Mouse (Mus musculus) adrenal gland, adult 2 months (tissue): ENCODE data around the gene Btg4. TPM values are rescaled to one million over a fixed set of nuclear protein-coding genes. Genes with fewer than 3 reads are reported as not detected.

Source experiments
- DNase-seq: peaks from one replicate; pipeline ENCODE4 v3.0.0; 2021
- microRNA-seq, 2 experiments: library from miRNA; unstranded; fragments of <30 nt; microRNA quantifications; one replicate each; pipeline ENCODE4 v1.2.0; 2021
- polyA plus RNA-seq: library from polyadenylated mRNA; depleted of rRNA; stranded (reverse); fragments of >200 nt; gene quantifications from 2 replicates; pipeline ENCODE4 v1.2.3, GENCODE M21; 2012; rRNA removed
- total RNA-seq, 2 experiments: library from RNA; stranded (reverse); gene quantifications; 2 replicates each; pipeline ENCODE4 v1.2.3; 2021

Btg4 gene
- total and polyA plus RNA-seq, 3 experiments: not detected

DNA sequence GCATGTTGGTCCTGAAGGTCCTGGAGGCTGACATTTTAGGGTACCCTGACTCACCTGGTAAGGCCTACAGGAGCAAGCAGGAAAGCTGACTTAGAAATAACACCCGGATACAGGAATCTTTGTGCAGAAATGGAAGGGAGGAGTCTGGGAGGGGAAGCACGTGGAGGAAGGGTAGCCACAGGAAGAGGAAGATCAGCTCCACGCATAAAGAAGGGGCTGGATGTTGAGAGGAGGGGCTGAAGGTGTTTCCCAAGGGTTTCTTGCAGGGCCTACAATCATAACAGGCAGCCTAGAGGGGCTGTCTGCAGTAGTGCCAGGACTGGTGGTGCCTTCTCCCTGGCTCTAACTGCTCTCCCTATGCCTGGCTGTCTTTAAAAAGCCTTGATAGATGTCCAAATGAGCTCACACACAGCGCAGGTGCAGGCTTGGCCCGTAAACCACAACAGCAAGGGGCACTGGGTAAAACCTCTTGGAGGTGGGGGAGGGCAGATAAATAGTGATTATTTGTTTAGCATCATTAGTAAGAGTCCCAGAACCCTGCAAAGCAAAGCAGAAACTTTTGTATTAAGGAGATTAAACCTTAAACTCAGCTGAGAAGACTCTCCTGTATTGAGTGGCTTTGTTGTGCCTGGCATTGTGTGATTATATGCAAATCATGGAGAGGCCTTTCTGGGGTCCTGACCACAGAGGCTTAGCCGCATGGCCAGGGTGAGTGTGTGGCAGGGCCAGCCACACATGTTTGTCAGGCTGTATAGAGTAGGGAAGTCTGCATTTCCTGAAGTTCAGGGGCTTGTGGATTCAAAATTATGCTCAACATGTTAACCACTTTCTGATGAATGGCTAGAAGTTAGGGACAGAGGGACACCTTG, 104.8 kb downstream of the Btg4 start, which contains the start of gene Gm32742:
Gene Gm32742, minus strand, starts transcription at position 206 of the 869 bp plus-strand sequence.
- DNase-seq: no peak

DNA sequence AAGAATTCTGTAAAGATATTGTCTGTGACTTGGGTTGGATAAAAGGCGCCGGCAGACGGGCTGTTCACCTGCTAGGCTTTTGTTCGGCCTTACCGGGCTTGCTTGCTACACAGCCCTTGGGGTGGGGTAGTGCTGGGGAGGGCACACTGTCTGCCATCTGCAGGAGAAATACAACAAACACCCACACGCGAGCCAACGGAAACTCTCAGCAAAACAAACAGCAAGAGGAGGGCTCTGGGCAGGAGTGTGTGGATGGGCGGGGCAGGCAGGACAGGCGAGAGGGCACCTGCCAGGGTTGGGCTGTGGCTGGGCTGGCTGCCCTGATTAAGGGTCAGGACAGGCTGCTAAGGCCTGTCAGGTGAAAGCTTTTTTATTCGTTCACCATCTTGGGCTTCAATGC, 107.3 kb downstream of the Btg4 start:
- no peak for DNase-seq

DNA sequence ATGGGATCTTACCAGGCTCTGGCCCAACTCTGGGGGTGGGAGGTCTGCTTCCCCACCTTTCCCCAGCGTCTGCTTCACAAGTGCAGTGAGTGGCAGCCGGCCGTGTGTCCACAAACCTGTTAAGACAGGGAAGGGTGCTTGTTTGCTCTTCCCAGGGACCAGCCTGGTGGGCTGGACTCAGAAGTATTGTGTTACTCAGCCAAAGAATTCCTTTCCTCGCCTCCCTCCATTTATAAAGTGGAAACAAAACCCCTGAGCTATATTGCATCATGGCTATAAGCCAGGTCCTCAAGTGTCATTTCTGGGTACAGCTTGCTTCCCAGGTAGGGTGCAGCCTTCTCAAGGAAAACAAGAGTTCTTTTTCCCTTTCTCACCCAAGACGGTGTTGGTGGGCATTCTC, 108.0 kb downstream of the Btg4 start:
- no peak for DNase-seq

DNA sequence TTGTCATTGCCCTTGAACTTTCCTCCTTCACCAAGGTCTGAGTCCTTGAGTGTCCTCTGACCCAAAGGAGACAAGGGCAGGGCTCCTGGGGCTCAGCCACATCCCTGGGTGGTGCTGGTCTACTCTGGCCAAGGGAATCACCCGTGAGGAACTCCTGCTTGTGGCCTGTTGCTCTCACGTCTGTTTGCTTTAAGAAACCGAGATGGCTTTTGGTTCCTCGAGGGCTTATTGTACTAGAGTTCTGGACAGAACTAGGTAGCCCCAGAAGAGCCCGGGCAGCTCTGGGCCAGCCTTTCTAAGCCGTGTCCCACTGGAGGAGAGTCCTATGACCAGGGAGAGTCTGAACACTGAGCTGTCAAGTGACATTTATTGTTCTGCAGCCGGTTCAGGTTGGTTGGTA, 108.4 kb downstream of the Btg4 start:
- no peak for DNase-seq

Small RNA genes within 50 kb of the gene (microRNA-seq; reads per million reads assigned to microRNA genes)
- gene Mir34b: 40.4 to 78.6 reads per million in 2 experiments
- 1,295 to 2,581 reads per million in 2 experiments for gene Mir34c

Other genes with a start within 250 kb of the Btg4 start
- 10 to 100 TPM; 38.4 to 44.4 TPM for gene Ppp2r1b, start 215.6 kb upstream of the Btg4 start, total RNA-seq
- 6.4 and 8.2 TPM in 2 replicates for gene Ppp2r1b, start 215.6 kb upstream of the Btg4 start, polyA plus RNA-seq
- gene Sik2, start 51.8 kb upstream of the Btg4 start, total RNA-seq: 100 to 1,000 TPM; 107 to 108 TPM
- 81.4 and 146 TPM in 2 replicates for gene Sik2, start 51.8 kb upstream of the Btg4 start, polyA plus RNA-seq
- gene Layn, start 16.2 kb downstream of the Btg4 start, total RNA-seq: 1 to 10 TPM; 5.8 to 9.1 TPM
- gene Layn, start 16.2 kb downstream of the Btg4 start, polyA plus RNA-seq: 1.2 and 2.8 TPM in 2 replicates
- not detected for gene 4833427G06Rik, start 41.2 kb downstream of the Btg4 start, total RNA-seq
- gene 4833427G06Rik, start 41.2 kb downstream of the Btg4 start, polyA plus RNA-seq: not detected in 2 replicates
- not detected for gene Gm32742, start 104.6 kb downstream of the Btg4 start, total RNA-seq
- gene Gm32742, start 104.6 kb downstream of the Btg4 start, polyA plus RNA-seq: not detected in 2 replicates
- gene Pou2af1, start 152.8 kb downstream of the Btg4 start, total RNA-seq: under 1 TPM; 0.32 to 0.48 TPM
- gene Pou2af1, start 152.8 kb downstream of the Btg4 start, polyA plus RNA-seq: 0.41 and 0.45 TPM in 2 replicates
- 1 to 10 TPM; 2.2 to 4.0 TPM for gene Colca2, start 217.7 kb downstream of the Btg4 start, total RNA-seq
- 3.5 and 3.8 TPM in 2 replicates for gene Colca2, start 217.7 kb downstream of the Btg4 start, polyA plus RNA-seq